Mouse (Mus musculus): ENCODE measurements at regions not wholly inside any gene's neighbourhood (a gene's known extent, or its start where the extent isn't known, plus 50 kb on each side); places are given as distances from the start of the nearest gene placed in this dataset.

DNA sequence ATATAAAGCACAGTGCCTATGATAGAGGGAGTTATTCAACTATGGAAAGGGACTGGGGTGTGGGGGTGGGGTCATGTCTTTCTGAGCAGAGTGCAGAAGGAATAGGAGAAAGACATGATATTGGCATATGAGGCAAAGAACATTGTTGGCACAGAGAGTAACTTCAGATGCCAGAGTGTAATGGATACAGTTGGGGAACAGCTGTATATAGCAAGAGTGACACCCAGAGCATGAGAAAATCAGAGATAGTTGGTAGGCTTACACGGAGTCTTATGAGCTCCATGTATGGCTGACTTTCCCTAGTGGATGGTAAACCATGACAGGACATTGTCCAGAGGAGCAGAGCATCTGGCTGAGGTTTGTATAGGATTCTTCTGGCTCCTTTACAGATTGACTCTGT lies 61.2 kb upstream of the Mroh9 start:
- no peak for TF ChIP-seq CTCF (conservative IDR thresholded peaks at IDR 0.05; ENCODE audit: insufficient read depth, insufficient read length, low read depth, low read length)
- no peak for TF ChIP-seq POLR2A (IDR thresholded peaks at IDR 0.05; ENCODE audit: low read depth, low read length)

Data from kidney, adult 2 months (tissue).